Mouse (Mus musculus) embryonic facial prominence, embryonic 13.5 days (tissue): ENCODE results near the gene Mecp2. TPM values are rescaled to one million over a fixed set of nuclear protein-coding genes. Genes with fewer than 3 reads are reported as not detected.

Experiments
- ATAC-seq: fragments of 200-750 bp; cut with Nextera tagmentation; 2 replicates; pipeline ENCODE4 v1.8.0; 2017; ENCODE audit warnings: low read depth; ENCODE audit not compliant: insufficient number of reproducible peaks, insufficient read depth, low FRiP score, low TSS enrichment
- H3K27ac ChIP-seq: fragments of 300-500 bp; sonication (generic); 2 replicates; pipeline ENCODE4 v1.5.1; 2015; ENCODE audit warnings: moderate library complexity, mild to moderate bottlenecking, inconsistent platforms
- H3K27me3 ChIP-seq: fragments of 300-500 bp; sonication (generic); 2 replicates; pipeline ENCODE4 v1.6.1; 2015; ENCODE audit warnings: mild to moderate bottlenecking, inconsistent platforms
- H3K36me3 ChIP-seq: fragments of 300-500 bp; sonication (generic); 2 replicates; pipeline ENCODE4 v1.6.1; 2015; ENCODE audit warnings: mild to moderate bottlenecking, inconsistent platforms
- H3K4me1 ChIP-seq: fragments of 300-500 bp; sonication (generic); 2 replicates; pipeline ENCODE4 v1.6.1; 2015; ENCODE audit warnings: inconsistent platforms
- H3K4me2 ChIP-seq: fragments of 300-500 bp; sonication (generic); 2 replicates; pipeline ENCODE4 v1.6.1; 2015; ENCODE audit warnings: moderate library complexity, mild to moderate bottlenecking, inconsistent platforms
- H3K4me3 ChIP-seq: fragments of 300-500 bp; sonication (generic); 2 replicates; pipeline ENCODE4 v1.5.1; 2015; ENCODE audit warnings: mild to moderate bottlenecking, inconsistent platforms
- H3K9ac ChIP-seq: fragments of 300-500 bp; sonication (generic); 2 replicates; pipeline ENCODE4 v1.6.1; 2015; ENCODE audit warnings: mild to moderate bottlenecking, inconsistent platforms
- H3K9me3 ChIP-seq: fragments of 300-500 bp; sonication (generic); 2 replicates; pipeline ENCODE4 v1.6.1; 2016; ENCODE audit warnings: inconsistent platforms
- WGBS: fragments of 180-500 bp; shearing (Covaris S2); methylation state at CpG from one replicate; pipeline ENCODE4 v1.1.7; 2015; ENCODE audit warnings: mixed read lengths; 5-methylcytosine and 5-hydroxymethylcytosine counted together
- microRNA counts: library from miRNA; unstranded; fragments of <30 nt; microRNA quantifications from one replicate; lab custom pipeline; 2016
- microRNA-seq: library from miRNA; unstranded; fragments of <30 nt; microRNA quantifications from one replicate; pipeline ENCODE4, GENCODE M21; 2016
- polyA plus RNA-seq: library from polyadenylated mRNA; unstranded; fragments of >200 nt; fragmentation: Nextera tagmentation; extraction: Ambion mirVana; gene quantifications from 2 replicates; pipeline ENCODE4 v1.2.1, GENCODE M21; 2015

The Mecp2 gene
- polyA plus RNA-seq, 1 experiment from 2014 or later = 12.6 TPM

- Histone ChIP-seq H3K4me2 (no peak overlapping the region), H3K27ac (no peak overlapping the region), H3K36me3 (no peaks in the 10 kb centered on the region), H3K9me3 (no peaks in the 10 kb centered on the region), H3K4me1 (no peaks in the 10 kb centered on the region), H3K4me3 (no peak overlapping the region), H3K27me3 (no peaks in the 10 kb centered on the region; the same call in 1 of the 2 replicates), H3K9ac (no peak overlapping the region)
- WGBS = 79% methylated on average over 21 of the region's 21 CpGs
- ATAC-seq = no peak
Measured at GRCm38 (mm10) chrX:74006401-74006800, 128.8 kb downstream of the Mecp2 start.

- no peak overlapping the region for H3K9ac ChIP-seq
- H3K27me3 ChIP-seq = no peaks in the 10 kb centered on the region; the same call in 1 of the 2 replicates
- no peaks in the 10 kb centered on the region for H3K4me1 ChIP-seq
- no peak overlapping the region for H3K4me2 ChIP-seq
- H3K36me3 ChIP-seq = no peaks in the 10 kb centered on the region
- no peaks in the 10 kb centered on the region for H3K9me3 ChIP-seq
- ATAC-seq = no peak
- no peak overlapping the region for H3K27ac ChIP-seq
- H3K4me3 ChIP-seq = no peak overlapping the region
- WGBS = 63% methylated on average over 2 of the region's 2 CpGs
Measured at GRCm38 (mm10) chrX:74003644-74004043, 131.5 kb downstream of the Mecp2 start.

- no peak overlapping the region for H3K4me2 ChIP-seq
- 79% methylated on average over 3 of the region's 3 CpGs for WGBS
- H3K9me3 ChIP-seq = no peaks in the 10 kb centered on the region
- ATAC-seq = no peak
- H3K27me3 ChIP-seq = no peaks in the 10 kb centered on the region
- H3K27ac ChIP-seq = no peak overlapping the region
- no peaks in the 10 kb centered on the region for H3K36me3 ChIP-seq
- no peak overlapping the region for H3K9ac ChIP-seq
- no peak overlapping the region for H3K4me3 ChIP-seq
- no peaks in the 10 kb centered on the region for H3K4me1 ChIP-seq
Measured at GRCm38 (mm10) chrX:74001024-74001423, 134.1 kb downstream of the Mecp2 start.

GRCm38 (mm10) chrX:73998911-73999869 lies 136.0 kb downstream of the Mecp2 start:
- Histone ChIP-seq H3K4me1 (no peaks in the 10 kb centered on the region), H3K36me3 (no peaks in the 10 kb centered on the region)
- 37% methylated on average over 8 of the region's 8 CpGs for WGBS

GRCm38 (mm10) chrX:73977783-73978182 lies 157.4 kb downstream of the Mecp2 start:
- Histone ChIP-seq H3K9me3 (no peaks in the 10 kb centered on the region), H3K9ac (no peak overlapping the region), H3K4me2 (no peak overlapping the region), H3K36me3 (no peaks in the 10 kb centered on the region), H3K4me1 (no peaks in the 10 kb centered on the region), H3K27ac (no peak overlapping the region), H3K27me3 (no peaks in the 10 kb centered on the region), H3K4me3 (no peak overlapping the region)
- 72% methylated on average over 1 of the region's 1 CpGs for WGBS
- no peak for ATAC-seq

More at GRCm38 (mm10) chrX:73998911-73999869, 136.0 kb downstream of the Mecp2 start:
- Histone ChIP-seq H3K9ac (no peak overlapping the region), H3K27me3 (no peaks in the 10 kb centered on the region; the same call in 1 of the 2 replicates), H3K4me3 (no peak overlapping the region), H3K4me2 (no peak overlapping the region), H3K27ac (peak overlapping the region; percentile 39; the same call in 1 of the 2 replicates), H3K9me3 (no peaks in the 10 kb centered on the region)
- no peak for ATAC-seq

MicroRNA genes within 50 kb of the gene (microRNA counts, 519-probe panel; counts per million panel counts)
- microRNA mmu-miR-718 (lab: Ali Mortazavi, UCI) = 236 counts per million, percentile 44 among the panel's probes with 10 or more counts

Small RNA genes within 50 kb of the gene (microRNA-seq; reads per million reads assigned to microRNA genes)
- gene Mir5132 (0.55 reads per million), gene Mir718 (not detected)

Other genes with a start within 250 kb of the Mecp2 start
- gene Avpr2, start 243.3 kb downstream of the Mecp2 start, polyA plus RNA-seq = 0.07 and 0.17 TPM in 2 replicates
- gene L1cam, start 239.3 kb downstream of the Mecp2 start, polyA plus RNA-seq = 3.2 and 4.3 TPM in 2 replicates
- gene Arhgap4, start 213.5 kb downstream of the Mecp2 start, polyA plus RNA-seq = 3.3 and 3.4 TPM in 2 replicates
- gene Naa10, start 213.4 kb downstream of the Mecp2 start, polyA plus RNA-seq = 132 and 151 TPM in 2 replicates
- gene Renbp, start 204.5 kb downstream of the Mecp2 start, polyA plus RNA-seq = 25.7 and 27.6 TPM in 2 replicates
- gene Hcfc1, start 169.0 kb downstream of the Mecp2 start, polyA plus RNA-seq = 58.1 and 65.4 TPM in 2 replicates
- gene Irak1, start 111.4 kb downstream of the Mecp2 start, polyA plus RNA-seq = 56.5 and 60.4 TPM in 2 replicates
- gene Opn1mw, start 7.9 kb downstream of the Mecp2 start, polyA plus RNA-seq = not detected in 2 replicates
- gene Tex28, start 32.5 kb upstream of the Mecp2 start, polyA plus RNA-seq = not detected in 2 replicates
- 0.14 TPM in 1 of 2 replicates, not detected in the other for gene Tktl1, start 41.9 kb upstream of the Mecp2 start, polyA plus RNA-seq
- gene Flna, start 114.5 kb upstream of the Mecp2 start, polyA plus RNA-seq = 289 and 307 TPM in 2 replicates
- 28.9 and 31.6 TPM in 2 replicates for gene Emd, start 119.3 kb upstream of the Mecp2 start, polyA plus RNA-seq
- 776 and 892 TPM in 2 replicates for gene Rpl10, start 135.4 kb upstream of the Mecp2 start, polyA plus RNA-seq
- gene Taz, start 146.5 kb upstream of the Mecp2 start, polyA plus RNA-seq = 92.8 and 94.8 TPM in 2 replicates
- 11.3 and 14.9 TPM in 2 replicates for gene Dnase1l1, start 147.0 kb upstream of the Mecp2 start, polyA plus RNA-seq
- 124 and 133 TPM in 2 replicates for gene Atp6ap1, start 161.7 kb upstream of the Mecp2 start, polyA plus RNA-seq
- gene Gdi1, start 169.6 kb upstream of the Mecp2 start, polyA plus RNA-seq = 254 and 268 TPM in 2 replicates
- gene Fam50a, start 177.7 kb upstream of the Mecp2 start, polyA plus RNA-seq = 61.2 and 69.3 TPM in 2 replicates
- 21.4 and 25.1 TPM in 2 replicates for gene Plxna3, start 193.7 kb upstream of the Mecp2 start, polyA plus RNA-seq
- gene Lage3, start 218.3 kb upstream of the Mecp2 start, polyA plus RNA-seq = 113 and 129 TPM in 2 replicates
- gene Ubl4a, start 237.9 kb upstream of the Mecp2 start, polyA plus RNA-seq = 67.2 and 71.1 TPM in 2 replicates
- 19.5 and 20.2 TPM in 2 replicates for gene Slc10a3, start 238.0 kb upstream of the Mecp2 start, polyA plus RNA-seq